Mouse (Mus musculus) induced T-regulatory cell, adult 2 months (primary cell): ENCODE measurements at regions not wholly inside any gene's neighbourhood (a gene's known extent, or its start where the extent isn't known, plus 50 kb on each side); places are given as distances from the start of the nearest gene placed in this dataset.

Experiments
- DNase-seq: peaks from one replicate; pipeline ENCODE4 v3.0.0-alpha.2; 2012; ENCODE audit warnings: low read depth

- no peak for DNase-seq
Measured at GRCm38 (mm10) chr13:90738513-90738912, 166.6 kb downstream of the Atp6ap1l start.

GRCm38 (mm10) chr13:90733265-90733664 is 171.9 kb downstream of the Atp6ap1l start:
- DNase-seq: no peak

- no peak for DNase-seq
Measured at GRCm38 (mm10) chr13:90729078-90729477, 176.1 kb downstream of the Atp6ap1l start.

GRCm38 (mm10) chr13:90727816-90728215 is 177.3 kb downstream of the Atp6ap1l start:
- DNase-seq: no peak

GRCm38 (mm10) chr13:90725053-90725827 is 179.9 kb downstream of the Atp6ap1l start:
- DNase-seq: no peak

GRCm38 (mm10) chr13:90724598-90724997 is 180.6 kb downstream of the Atp6ap1l start:
- no peak for DNase-seq

GRCm38 (mm10) chr13:90723533-90723898 is 181.6 kb downstream of the Atp6ap1l start:
- DNase-seq: no peak

- no peak for DNase-seq
Measured at GRCm38 (mm10) chr13:90722599-90723532, 182.3 kb downstream of the Atp6ap1l start.

GRCm38 (mm10) chr13:90684324-90684723 is 220.8 kb downstream of the Atp6ap1l start:
- no peak for DNase-seq

- DNase-seq: no peak
Measured at GRCm38 (mm10) chr13:90679162-90680010, 225.8 kb downstream of the Atp6ap1l start.

- no peak for DNase-seq
Measured at GRCm38 (mm10) chr13:90673823-90674222, 231.3 kb downstream of the Atp6ap1l start.

- DNase-seq: no peak
Measured at GRCm38 (mm10) chr13:90673079-90673478, 232.1 kb downstream of the Atp6ap1l start.

GRCm38 (mm10) chr13:90661567-90662141 is 243.5 kb downstream of the Atp6ap1l start:
- no peak for DNase-seq

- DNase-seq: no peak
Measured at GRCm38 (mm10) chr13:90660950-90661349, 244.2 kb downstream of the Atp6ap1l start.

- no peak for DNase-seq
Measured at GRCm38 (mm10) chr13:90659087-90659486, 246.1 kb downstream of the Atp6ap1l start.

- DNase-seq: no peak
Measured at GRCm38 (mm10) chr13:90646356-90646755, 258.8 kb downstream of the Atp6ap1l start.

- DNase-seq: no peak
Measured at GRCm38 (mm10) chr13:90644216-90644615, 260.9 kb downstream of the Atp6ap1l start.

GRCm38 (mm10) chr13:90643575-90644215 is 261.5 kb downstream of the Atp6ap1l start:
- no peak for DNase-seq

GRCm38 (mm10) chr13:90643109-90643508 is 262.0 kb downstream of the Atp6ap1l start:
- no peak for DNase-seq

- DNase-seq: no peak
Measured at GRCm38 (mm10) chr13:90642206-90642823, 262.8 kb downstream of the Atp6ap1l start.
